Mouse (Mus musculus): ENCODE measurements around the gene Thsd7a.

- TF ChIP-seq GATA1 (IDR thresholded peaks at IDR 0.05; ENCODE audit: borderline replicate concordance, low read length): no peak
- no peak for TF ChIP-seq FLI1 (IDR thresholded peaks at IDR 0.05; ENCODE audit: low read length)
These were observed 206.7 kb downstream of the Thsd7a start for GRCm38 (mm10) chr6:12542496-12542895.

Measured in megakaryocyte, embryonic 14.5 days (primary cell).